Mouse (Mus musculus) spleen, postnatal 10 days (tissue): ENCODE results near the gene Sec13.

Source experiments
- DNase-seq, 2 experiments: peaks; one replicate each; pipeline ENCODE4 v3.0.0; 2021 to 2022; ENCODE audit warnings: low spot score in 2 of 2

Gene Sec13

DNA sequence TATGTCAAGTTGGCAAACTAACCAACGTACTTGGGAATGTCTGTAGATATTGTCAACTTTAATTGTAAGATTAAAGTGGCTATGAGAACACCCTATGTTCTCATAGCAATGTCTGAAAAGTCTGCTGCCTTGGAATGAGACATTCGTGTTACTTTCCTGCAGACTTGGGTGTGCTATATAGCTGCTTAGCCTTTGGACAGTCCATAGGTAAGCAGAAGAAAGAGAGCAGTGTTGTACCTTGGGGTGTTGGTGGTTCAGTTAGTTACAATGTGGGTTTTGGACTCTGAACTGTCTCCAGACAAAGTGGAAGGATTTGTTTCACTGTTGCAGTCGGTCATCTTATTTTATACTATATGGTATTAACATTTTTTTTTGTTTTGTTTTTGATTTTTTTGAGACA lies 27.8 kb downstream of the Sec13 start:
- DNase-seq: no peak

DNA sequence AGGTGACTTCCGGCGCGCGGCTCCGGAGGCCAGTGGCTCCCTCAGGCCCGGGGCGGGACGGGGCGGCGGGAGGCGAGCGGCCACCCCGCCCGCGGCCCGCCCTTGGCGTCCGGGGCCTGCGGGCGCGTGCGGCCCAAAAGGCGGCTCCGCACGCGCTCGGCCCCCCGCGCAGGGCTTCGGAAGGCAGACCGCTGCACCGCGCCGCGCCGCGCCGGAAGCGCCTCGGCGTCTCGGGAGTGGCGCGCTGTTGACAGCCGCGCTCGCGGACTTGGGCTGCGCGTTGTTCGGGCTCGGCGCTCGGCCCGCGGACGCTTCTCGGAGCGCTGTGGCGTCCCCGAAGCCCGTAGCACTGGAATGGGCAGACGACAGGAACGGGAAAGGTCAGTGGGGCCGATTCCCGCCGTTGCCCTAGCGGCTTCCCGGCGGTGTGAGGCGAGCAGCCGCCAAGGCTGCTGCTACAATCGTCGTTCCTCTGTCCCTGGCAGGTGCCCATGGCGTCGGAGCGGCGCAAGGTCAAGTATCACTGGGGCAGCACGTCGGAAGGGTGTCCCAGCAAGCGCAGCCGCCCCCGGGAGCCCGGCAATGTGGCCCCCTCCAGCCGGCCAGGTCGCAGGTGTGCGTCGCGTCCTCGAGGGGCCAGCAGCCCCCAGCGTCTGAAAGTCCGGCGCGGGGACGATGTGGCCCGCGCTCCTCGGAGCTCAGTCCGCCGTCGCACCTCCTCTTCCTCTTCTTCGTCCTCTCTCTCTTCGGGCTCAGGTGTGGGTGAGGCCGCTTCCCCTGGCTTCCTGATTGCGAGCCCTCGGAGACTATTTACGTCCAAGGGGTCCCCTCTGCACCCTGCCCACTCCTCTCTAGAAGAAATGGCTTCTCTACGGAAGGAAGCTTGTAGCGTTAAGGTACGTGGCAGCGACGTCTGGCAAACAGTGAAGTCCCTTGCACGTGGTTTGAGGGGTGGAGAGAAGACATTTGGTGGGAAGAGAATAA lies 43.0 kb downstream of the Sec13 start:
- DNase-seq: peak; percentile 63

DNA sequence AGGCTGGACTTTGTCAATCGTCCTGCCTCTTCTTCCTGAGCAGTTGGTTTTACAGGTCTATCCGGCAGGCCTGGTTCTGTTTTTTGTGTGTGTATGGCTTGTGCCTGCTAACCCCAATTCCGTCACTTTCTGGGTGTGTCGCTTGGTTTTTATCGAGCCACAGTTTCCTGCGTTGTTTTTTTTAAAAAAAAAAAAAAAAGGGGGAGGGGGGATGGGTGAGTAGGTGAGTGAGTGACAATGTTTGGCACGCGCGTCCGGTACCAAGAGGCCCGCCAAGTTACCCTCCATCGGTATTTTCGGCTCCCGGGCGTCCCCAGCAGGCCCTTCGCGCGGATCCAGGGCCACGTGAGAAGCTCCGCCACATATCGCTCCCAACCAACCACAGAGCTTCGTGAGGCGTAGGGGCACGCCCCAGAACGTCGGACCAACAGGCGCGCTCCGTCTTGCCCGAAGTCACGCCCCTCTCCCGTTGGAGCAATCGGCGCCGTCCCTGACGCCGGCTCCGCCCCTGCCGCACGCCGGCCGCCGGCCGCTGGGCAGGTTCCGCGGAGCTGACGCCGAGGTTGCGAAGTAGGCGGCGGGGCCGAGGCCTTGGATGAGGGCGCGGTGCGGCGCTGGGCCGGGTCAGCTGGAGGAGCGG lies 43.8 kb downstream of the Sec13 start, which contains the start of gene Tatdn2:
Gene Tatdn2, plus strand, starts transcription at position 469 of the 640 bp plus-strand sequence.
- DNase-seq: peak; percentile 93 to 97

DNA sequence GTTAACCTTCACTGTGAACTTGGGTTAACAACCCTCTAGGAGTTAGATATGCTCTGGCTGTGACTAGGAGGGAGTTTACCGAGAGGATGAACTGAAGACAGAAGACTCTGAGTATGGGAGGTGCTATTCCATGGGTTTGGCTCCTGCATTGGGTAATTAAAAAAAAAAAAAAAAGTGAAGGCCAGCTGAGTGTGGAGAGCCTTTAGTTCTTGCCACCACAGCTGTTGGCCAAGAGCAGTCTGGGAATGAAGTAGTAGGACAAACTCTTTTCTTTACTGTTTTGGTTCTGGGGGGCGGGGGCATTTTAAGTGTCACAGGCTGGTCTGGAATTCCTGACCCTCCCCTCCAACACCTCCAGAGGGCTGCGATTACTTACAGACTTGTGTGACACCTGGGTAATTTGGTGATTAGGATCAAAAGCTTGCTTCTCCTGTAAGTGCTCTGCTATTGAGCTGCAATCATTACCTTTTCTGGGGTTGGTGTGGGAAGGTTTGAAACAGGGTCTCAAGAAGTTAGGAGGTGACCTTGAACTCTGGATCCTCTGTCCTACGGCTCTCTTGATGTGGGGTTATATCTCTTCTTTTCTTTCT lies 44.7 kb downstream of the Sec13 start:
- DNase-seq: peak in 1 of 2 experiments; percentile 25

DNA sequence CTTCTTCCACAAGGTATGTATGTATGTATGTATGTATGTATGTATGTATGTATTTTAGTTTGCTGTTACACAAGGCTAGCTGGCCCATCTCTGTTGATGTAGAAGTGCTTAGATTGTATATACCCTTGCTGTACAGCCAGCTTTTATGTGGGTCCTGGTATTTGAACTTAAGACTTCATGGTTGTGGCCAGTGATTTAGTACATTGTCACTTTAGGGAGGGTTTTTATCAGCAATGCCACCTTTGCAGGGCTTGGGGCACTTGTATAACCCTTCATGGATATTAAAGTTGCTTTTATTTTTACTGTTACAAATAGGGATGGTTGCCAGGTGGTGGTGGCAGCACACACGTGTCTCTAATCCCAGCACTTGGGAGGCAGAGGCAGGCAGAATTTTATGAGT lies 45.3 kb downstream of the Sec13 start:
- DNase-seq: no peak

DNA sequence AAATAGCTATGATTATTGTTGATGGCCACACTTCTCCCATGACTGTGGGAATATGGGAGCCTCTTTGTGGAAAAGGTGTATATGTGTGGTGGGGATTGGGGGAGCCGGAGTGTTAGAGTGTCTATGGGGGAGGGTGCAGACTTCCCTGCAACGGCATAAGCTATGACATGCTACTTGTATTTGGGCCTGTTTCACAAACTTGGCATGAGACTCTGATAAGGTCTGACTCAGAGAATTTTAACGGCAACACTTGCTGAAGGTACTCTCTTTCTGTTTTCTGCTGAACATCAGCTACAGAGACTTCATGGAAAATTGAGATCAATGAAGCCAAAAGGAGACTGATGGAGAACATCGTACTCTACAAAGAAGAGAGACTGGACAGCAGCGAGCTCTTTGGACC lies 47.2 kb downstream of the Sec13 start:
- no peak for DNase-seq

DNA sequence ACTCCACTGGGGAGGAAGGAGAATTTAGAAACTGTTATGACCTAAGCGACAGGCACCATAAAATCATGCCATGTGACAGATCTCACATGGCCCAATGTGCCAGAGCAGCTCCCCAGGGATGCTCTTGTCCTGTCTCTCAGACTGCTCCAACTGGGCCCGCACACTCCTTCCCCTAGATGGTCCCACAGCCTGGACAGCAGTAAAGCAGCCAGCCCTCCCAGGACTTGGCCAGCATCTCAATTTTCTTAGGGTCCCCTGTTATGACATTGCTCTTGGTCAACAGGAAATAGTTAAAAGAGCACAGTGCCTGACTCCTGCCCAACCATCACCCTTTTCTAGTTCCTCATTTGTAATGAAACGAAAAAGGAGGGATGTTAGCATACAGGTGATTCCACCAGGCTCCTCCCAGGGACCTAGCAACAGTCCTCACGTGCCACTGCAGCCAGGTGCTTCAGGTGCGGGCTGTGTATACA lies 47.8 kb downstream of the Sec13 start:
- no peak for DNase-seq

DNA sequence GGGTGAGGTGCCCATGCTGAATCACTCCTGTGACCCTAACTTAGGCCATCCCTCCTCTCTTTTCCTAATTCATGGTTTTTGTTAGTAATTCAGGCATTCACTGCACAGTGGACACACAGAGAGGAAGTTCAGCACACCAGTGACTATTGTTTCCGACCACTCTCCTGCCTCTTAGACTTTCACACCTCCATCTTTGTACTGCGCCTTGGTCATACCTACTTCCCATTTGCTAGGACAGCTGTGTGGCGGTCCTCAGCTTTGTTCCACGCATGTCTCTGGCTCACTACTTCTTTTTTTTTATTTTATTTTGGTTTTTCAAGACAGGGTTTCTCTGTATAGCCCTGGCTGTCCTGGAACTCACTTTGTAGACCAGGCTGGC lies 49.5 kb downstream of the Sec13 start:
- DNase-seq: no peak

DNA sequence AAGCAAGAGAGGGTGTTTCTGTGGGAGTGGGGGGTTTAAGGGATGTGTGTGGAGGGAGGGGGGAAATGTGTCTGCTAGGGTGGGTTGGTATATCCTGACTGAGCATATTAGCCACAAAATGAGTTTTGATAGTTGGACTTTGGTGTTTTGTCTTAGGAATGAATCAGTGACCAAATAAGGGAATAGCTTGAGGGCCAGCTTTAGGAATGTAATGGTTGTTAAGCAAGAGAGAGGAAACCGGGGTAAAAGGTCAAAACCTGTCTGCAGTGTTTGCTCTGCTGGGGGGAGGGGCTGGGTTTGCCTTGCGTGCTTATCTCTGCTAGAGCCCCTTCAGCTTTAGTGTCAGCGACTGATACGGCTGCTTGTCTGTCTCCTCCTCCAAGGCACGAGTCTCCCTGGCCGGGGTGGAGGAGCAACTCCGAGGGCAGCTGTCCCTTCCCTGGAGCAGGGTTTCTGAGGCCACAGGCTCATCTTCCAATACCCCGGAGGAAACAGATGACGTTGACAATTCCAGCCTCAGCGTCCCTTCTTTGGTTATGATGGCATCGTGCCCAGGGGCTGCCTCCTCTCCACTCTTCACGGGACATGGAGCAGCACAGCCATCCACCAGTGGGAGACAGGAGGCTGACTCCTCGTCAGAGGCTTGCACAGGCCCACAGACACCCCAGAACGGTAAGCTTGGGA lies 50.0 kb downstream of the Sec13 start:
- peak; percentile 60 to 76 for DNase-seq

DNA sequence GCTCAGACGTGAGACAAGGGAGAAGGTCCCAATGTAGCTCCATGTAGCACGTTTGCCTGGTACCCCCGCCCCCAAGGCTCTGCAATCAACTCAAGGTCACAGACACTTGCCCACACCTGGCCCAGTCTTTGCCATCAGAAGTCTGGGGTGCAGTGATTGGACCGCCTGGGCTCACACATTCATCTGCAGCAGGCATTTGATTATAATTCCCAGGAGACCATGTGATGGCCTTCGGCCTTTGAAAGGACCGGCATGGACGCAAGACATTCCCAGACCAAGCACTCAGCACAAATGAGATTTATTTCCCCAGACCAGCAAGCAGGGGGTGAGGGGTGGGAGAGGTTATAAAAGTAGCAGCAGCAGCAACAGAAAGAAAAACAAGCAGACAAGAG lies 50.5 kb downstream of the Sec13 start:
- no peak for DNase-seq

DNA sequence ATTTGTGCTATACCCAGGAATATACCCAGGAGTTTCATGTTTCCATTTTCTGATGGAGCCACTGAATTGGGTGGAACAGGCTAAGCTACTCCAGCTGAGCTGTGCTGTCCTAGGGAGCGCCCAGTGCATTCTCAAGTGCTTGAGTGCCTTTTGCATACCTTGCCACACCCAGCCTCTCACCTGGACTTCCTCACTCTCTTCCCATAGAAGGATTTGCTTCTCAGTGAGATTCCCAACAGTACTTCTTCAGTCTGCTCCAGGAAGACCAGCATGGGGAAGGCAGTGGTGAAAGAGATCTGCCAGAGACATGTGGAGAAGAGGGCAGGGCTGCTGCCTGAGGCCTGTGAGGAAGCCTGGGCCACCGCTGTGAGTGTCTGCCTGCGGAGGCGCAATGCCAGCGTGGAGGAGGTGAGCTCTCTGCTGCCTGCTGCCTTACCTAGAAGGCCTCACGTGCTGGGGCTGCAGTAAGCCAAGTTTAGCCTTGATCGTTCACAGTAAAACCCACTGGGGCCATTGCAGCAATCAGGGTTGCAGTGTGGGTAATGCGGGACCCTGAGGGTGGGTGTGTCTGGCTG lies 53.9 kb downstream of the Sec13 start:
- no peak for DNase-seq

DNA sequence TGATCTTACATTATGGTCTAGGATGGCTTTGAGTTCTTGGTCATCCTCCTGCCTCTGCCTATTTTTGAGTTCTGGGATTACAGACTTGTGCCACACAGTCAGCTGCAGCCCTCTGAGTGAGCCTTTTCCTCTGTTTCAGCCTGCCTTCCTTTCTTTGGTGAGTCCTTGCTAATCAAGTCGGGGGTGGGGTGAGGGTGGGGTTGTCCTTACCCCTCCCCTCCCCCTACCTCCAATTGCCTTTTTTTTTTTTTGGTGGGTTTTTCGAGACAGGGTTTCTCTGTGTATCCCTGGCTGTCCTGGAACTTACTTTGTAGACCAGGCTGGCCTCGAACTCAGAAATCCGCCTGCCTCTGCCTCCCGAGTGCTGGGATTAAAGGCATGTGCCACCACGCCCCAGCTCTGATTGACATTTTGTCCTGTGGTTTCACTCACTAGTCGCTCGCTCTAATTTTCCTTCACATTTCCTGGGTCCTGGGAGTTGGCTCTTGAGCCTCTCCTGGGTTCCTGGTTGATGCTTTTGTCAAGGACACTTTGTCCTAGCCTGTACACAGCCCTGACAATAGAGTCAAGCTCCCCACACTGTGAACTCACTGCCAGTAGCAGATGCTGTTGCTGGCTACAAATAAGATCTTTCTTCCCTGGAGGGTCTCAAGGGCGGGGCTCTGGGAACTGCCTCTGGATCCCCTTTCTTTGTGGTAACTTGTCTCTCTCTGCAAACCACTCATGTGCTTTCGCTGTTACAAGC lies 57.3 kb downstream of the Sec13 start:
- DNase-seq: no peak

DNA sequence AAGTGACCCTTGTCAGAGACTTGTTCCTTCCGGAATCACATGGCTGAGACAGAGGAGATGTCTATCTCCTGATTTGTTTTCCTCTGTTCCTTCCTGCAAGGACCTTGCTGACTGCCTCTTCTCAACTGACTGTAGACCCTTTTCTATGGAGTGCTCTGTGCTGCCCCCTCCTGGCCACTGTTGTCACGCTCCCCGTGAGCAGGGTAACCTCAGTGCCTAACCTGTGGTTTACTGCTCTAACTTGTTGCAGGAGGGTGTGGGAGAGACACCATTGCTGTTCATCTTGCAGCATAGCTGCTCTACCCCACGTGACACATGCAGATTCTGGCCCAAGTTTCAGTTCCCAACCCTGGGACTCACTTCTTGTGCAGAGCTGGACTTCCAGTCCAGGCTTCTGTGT lies 59.3 kb downstream of the Sec13 start:
- DNase-seq: peak; percentile 86 to 95

DNA sequence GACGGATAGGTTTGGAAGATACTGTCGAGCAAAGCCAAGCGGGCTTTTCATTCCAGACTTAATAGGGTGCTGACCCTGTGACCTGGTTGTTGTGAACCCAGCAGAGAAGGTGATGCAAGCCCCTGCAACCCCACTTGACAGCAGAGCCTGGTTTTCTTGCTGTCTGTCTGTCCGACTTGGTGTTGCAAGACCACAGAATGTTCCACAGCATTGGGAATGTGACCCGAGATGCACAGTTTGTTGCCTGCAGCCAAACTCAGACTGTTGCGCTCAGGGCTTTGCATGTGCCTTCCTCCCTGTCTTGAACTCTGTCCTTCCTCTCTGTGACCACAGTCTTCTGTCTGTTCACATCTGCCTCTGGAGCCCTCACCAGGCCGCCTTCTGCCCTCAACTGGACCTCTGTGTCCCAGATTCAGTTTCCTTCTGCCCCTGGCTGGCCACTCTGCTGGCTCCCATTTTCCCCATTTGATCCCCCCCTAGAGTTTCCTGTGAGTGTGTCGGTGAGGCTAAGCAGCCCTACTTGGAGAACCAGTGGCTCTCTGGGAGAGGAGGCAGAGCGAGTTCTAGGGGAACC lies 60.5 kb downstream of the Sec13 start:
- DNase-seq: no peak

DNA sequence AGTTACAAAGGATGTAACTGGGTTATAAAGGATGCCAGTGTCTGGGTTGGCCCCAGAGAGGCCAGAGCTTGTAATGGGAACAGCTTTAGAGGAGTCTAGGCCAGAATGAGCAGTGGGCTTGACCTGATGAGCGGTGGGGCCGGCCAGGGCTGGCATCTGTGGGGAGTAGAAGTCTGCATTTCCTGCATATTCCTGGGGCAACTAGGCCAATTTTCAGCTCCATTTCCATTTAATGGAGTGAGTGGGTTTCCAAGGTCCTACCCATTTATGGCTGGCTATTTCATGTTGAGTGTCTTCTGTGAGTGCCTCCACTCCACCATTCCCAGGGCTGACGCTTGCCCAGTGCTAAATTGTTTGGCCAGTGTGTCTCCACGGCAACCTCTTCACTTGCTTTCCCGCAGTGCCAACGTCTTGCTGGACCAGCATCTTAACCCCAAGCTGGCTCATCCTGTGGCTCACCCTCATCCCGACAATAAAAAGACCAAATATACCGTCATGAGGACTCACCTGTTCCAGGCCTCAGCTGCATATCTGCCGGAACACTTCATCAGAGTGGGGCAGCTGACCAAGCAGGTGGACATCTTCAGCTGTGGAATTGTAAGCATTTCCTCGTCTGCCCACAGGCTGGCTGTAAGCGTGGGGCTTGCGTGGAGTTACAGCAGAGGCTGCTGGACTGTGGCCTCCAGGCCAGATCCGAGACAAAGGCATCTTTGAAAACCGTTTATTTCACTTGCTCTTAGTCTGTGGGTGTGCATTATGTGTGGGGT lies 62.1 kb downstream of the Sec13 start:
- no peak for DNase-seq
